Mouse (Mus musculus) left cerebral cortex, postnatal 36 days (tissue): ENCODE measurements at regions not wholly inside any gene's neighbourhood (a gene's known extent, or its start where the extent isn't known, plus 50 kb on each side); places are given as distances from the start of the nearest gene placed in this dataset.

ENCODE experiments used
- DNase-seq, 2 experiments: peaks; one replicate each; pipeline ENCODE4 v3.0.0; 2021 to 2022; ENCODE audit warnings: low spot score in 2 of 2, mixed read lengths in 1 of 2
- intact Hi-C: fragments of 180-260 bp; cut with DNase I; formaldehyde crosslinking; loops from one replicate; pipeline ENCODE4 v1.15.1; 2025

GRCm38 (mm10) chr11:19143267-19144000 is 124.6 kb upstream of the Meis1 start:
- DNase-seq, result no peak
- intact Hi-C loops, result no loop called here

- intact Hi-C loops, result no loop called here
- no peak for DNase-seq
These were observed 125.7 kb upstream of the Meis1 start for GRCm38 (mm10) chr11:19144506-19144905.

GRCm38 (mm10) chr11:19145263-19145662 is 126.5 kb upstream of the Meis1 start:
- DNase-seq, result no peak
- intact Hi-C loops, result no loop called here

GRCm38 (mm10) chr11:19145991-19146390 is 127.2 kb upstream of the Meis1 start:
- intact Hi-C loops, result no loop called here
- DNase-seq, result no peak

GRCm38 (mm10) chr11:19151026-19151425 is 132.2 kb upstream of the Meis1 start:
- intact Hi-C loops, result no loop called here
- no peak for DNase-seq

- DNase-seq, result no peak
- intact Hi-C loops, result no loop called here
These were observed 134.9 kb upstream of the Meis1 start for GRCm38 (mm10) chr11:19153714-19154113.

- intact Hi-C loops, result no loop called here
- no peak for DNase-seq
These were observed 136.2 kb upstream of the Meis1 start for GRCm38 (mm10) chr11:19154813-19155616.

- DNase-seq, result no peak
These were observed 136.8 kb upstream of the Meis1 start for GRCm38 (mm10) chr11:19155617-19155983.

GRCm38 (mm10) chr11:19160227-19160626 is 141.4 kb upstream of the Meis1 start:
- intact Hi-C loops, result no loop called here
- no peak for DNase-seq

More at GRCm38 (mm10) chr11:19155617-19155983, 136.8 kb upstream of the Meis1 start:
- intact Hi-C loops, result no loop called here

- intact Hi-C loops, result no loop called here
These were observed 141.9 kb upstream of the Meis1 start for GRCm38 (mm10) chr11:19160669-19161068.

GRCm38 (mm10) chr11:19170938-19171337 is 152.2 kb upstream of the Meis1 start:
- no peak for DNase-seq
- intact Hi-C loops, result no loop called here

More at GRCm38 (mm10) chr11:19160669-19161068, 141.9 kb upstream of the Meis1 start:
- no peak for DNase-seq

GRCm38 (mm10) chr11:19174305-19175017 is 155.7 kb upstream of the Meis1 start:
- intact Hi-C loops, result no loop called here
- no peak for DNase-seq

GRCm38 (mm10) chr11:19179290-19179689 is 160.5 kb upstream of the Meis1 start:
- intact Hi-C loops, result no loop called here
- DNase-seq, result no peak

- intact Hi-C loops, result loop anchor here (10.0 kb wide), 1 partner anchor 315 kb away; no protein-coding TSS in a partner anchor
- no peak for DNase-seq
These were observed 171.0 kb upstream of the Meis1 start for GRCm38 (mm10) chr11:19189778-19190177.

- intact Hi-C loops, result loop anchor here (10.0 kb wide), 1 partner anchor 320 kb away; no protein-coding TSS in a partner anchor
- DNase-seq, result no peak
These were observed 175.7 kb upstream of the Meis1 start for GRCm38 (mm10) chr11:19194464-19194863.

- intact Hi-C loops, result loop anchor here (10.0 kb wide), 1 partner anchor 323 kb away; no protein-coding TSS in a partner anchor
- no peak for DNase-seq
These were observed 179.0 kb upstream of the Meis1 start for GRCm38 (mm10) chr11:19197790-19198189.

- no peak for DNase-seq
- intact Hi-C loops, result no loop called here
These were observed 184.1 kb upstream of the Meis1 start for GRCm38 (mm10) chr11:19202602-19203517.

GRCm38 (mm10) chr11:19203518-19203900 is 184.7 kb upstream of the Meis1 start:
- DNase-seq, result no peak
- intact Hi-C loops, result no loop called here

GRCm38 (mm10) chr11:19203968-19204367 is 185.2 kb upstream of the Meis1 start:
- DNase-seq, result peak; percentile 55 to 63
- intact Hi-C loops, result no loop called here
